Mouse (Mus musculus) macrophage (primary cell): ENCODE data around the gene Arrdc3. TPM values are rescaled to one million over a fixed set of nuclear protein-coding genes. Genes with fewer than 3 reads are reported as not detected.
A peak's percentile ranks its signal among the peaks of the same experiment; 100 is the strongest.

Source experiments
- H3K27ac ChIP-seq: fragments of 350-480 bp; formaldehyde crosslinking; 2 replicates; pipeline ENCODE4 v1.9.0; 2021
- H3K36me3 ChIP-seq: fragments of 350-480 bp; formaldehyde crosslinking; 2 replicates; pipeline ENCODE4 v1.9.0; 2021; ENCODE audit errors: inconsistent target
- H3K4me3 ChIP-seq: fragments of 350-480 bp; formaldehyde crosslinking; 2 replicates; pipeline ENCODE4 v1.9.0; 2021; ENCODE audit errors: inconsistent target
- H3K79me2 ChIP-seq: fragments of 350-480 bp; formaldehyde crosslinking; 2 replicates; pipeline ENCODE4 v1.9.0; 2021; ENCODE audit errors: inconsistent target
- WGBS: methylation state at CpG from one replicate; pipeline ENCODE4 v1.1.7; 2026; ENCODE audit warnings: inconsistent platforms; ENCODE audit not compliant: missing documents; 5-methylcytosine and 5-hydroxymethylcytosine counted together
- polyA plus RNA-seq: library from polyadenylated mRNA; stranded (reverse); fragments of 250-400 nt; gene quantifications from 3 replicates; pipeline ENCODE4 v1.2.4, GENCODE M21; 2018; ENCODE audit warnings: inconsistent platforms

The Arrdc3 gene
- polyA plus RNA-seq, 1 experiment from 2014 or later = 78.6 TPM

- peak overlapping the region; percentile 78 for H3K27ac ChIP-seq
- no peak overlapping the region for H3K4me3 ChIP-seq
- 95% methylated on average over 5 of the region's 5 CpGs for WGBS
- H3K79me2 ChIP-seq = no peaks in the 10 kb centered on the region
- no peaks in the 10 kb centered on the region for H3K36me3 ChIP-seq
Observed at GRCm38 (mm10) chr13:80940421-80940820, 57.2 kb downstream of the Arrdc3 start.

- H3K27ac ChIP-seq = peak overlapping the region; percentile 78
- no peak overlapping the region for H3K4me3 ChIP-seq
- 22% methylated on average over 10 of the region's 10 CpGs for WGBS
- no peaks in the 10 kb centered on the region for H3K36me3 ChIP-seq
- H3K79me2 ChIP-seq = no peaks in the 10 kb centered on the region
Observed at GRCm38 (mm10) chr13:80940860-80941630, 57.9 kb downstream of the Arrdc3 start.

- H3K27ac ChIP-seq = no peak overlapping the region
- H3K79me2 ChIP-seq = no peaks in the 10 kb centered on the region
- no peaks in the 10 kb centered on the region for H3K36me3 ChIP-seq
- no peak overlapping the region for H3K4me3 ChIP-seq
Observed at GRCm38 (mm10) chr13:80944532-80944931, 61.3 kb downstream of the Arrdc3 start.
